Mouse (Mus musculus): ENCODE measurements around the gene Zbtb20. TPM values are rescaled to one million over a fixed set of nuclear protein-coding genes. Genes with fewer than 3 reads are reported as not detected.

The Zbtb20 gene
- polyA plus RNA-seq, 1 experiment from 2014 or later = 20.2 TPM

DNA sequence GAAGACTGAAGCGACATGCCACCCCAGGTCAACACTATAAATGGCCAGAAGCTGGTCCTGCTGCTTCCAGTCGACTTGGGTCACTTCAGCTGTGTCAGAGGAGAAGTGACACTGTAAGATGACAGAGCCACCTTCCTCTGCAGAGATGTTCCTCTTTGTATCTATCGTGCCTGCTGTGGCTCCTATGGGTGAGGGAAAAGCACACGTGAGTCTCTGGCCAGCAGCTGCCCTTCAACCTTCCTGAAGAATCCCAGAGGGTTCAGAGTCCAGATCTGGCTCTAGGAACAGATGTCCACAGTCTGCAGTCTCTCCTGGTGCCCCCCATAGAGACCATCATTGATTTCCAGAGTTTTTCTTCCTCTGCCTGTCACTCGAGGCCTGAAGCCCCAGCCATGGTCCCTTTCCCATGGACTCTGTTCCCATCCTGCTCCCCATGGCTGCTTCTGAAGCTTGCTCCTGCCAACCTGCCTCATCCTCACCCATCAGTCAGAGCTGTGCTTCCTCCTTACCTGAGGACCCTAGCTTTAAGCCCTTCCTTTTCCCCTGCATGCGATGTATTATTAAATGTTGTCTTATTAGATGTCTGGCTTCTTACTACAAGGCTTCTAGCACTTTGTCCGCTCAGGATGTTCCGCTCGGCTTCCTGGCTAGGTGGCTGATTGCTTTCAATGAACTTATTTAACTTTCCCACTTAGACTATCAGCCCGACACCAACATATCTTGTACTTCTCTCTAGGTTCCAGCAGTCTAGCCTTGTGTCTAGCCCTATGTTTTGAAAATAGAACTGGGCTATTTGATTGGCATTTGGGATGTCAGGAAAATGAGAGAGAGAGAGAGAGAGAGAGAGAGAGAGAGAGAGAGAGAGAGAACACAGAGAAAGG lies 786.7 kb downstream of the Zbtb20 start:
- no peak overlapping the region for H3K27ac ChIP-seq
- no peak for ATAC-seq (ENCODE audit: insufficient number of reproducible peaks, insufficient read depth, low FRiP score, low TSS enrichment, low read depth)
- no peaks in the 10 kb centered on the region for H3K36me3 ChIP-seq
- H3K27me3 ChIP-seq = no peaks in the 10 kb centered on the region
- no peaks in the 10 kb centered on the region for H3K9me3 ChIP-seq
- H3K4me1 ChIP-seq = peaks cover 2% of the 10 kb centered on the region; the same call in 1 of the 2 replicates
- H3K4me3 ChIP-seq = no peak overlapping the region
- WGBS = 88% methylated on average over 10 of the region's 10 CpGs
- no peak overlapping the region for H3K4me2 ChIP-seq
- no peak overlapping the region for H3K9ac ChIP-seq

- no peaks in the 10 kb centered on the region for H3K36me3 ChIP-seq
- no peaks in the 10 kb centered on the region for H3K27me3 ChIP-seq
- H3K27ac ChIP-seq = no peak within 1 kb of the TSS
- ATAC-seq (ENCODE audit: insufficient number of reproducible peaks, insufficient read depth, low FRiP score, low TSS enrichment, low read depth) = no peak
- WGBS = 70% methylated on average over 7 of the region's 7 CpGs
- peaks cover 4% of the 10 kb centered on the region; the same call in 1 of the 2 replicates for H3K4me1 ChIP-seq
- no peak within 1 kb of the TSS for H3K9ac ChIP-seq
- H3K4me2 ChIP-seq = no peak within 1 kb of the TSS
- no peaks in the 10 kb centered on the region for H3K9me3 ChIP-seq
- no peak within 1 kb of the TSS for H3K4me3 ChIP-seq
These were observed 788.4 kb downstream of the Zbtb20 start, which contains the start of gene Tigit for GRCm38 (mm10) chr16:43663978-43664579. Tigit (minus strand) TSS chr16:43664146.

DNA sequence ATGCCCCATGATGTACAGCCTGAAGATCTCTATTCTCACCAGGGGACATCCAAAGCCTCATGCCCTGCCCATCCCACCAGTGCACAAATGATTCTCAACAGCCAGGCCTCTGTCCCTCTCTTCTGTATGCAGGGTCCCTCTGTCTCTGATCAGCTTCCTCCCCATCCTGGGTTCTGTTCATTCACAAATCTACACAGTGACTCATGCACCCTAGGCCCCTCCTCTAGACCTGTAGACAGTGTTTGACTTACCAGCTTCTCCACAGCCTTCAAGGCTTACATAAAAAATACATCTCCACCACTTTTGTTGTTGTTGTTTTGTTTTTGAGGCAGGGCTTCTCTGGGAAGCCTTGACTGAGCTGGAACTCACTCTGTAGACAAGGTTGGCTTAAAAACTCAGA lies 789.2 kb downstream of the Zbtb20 start:
- Histone ChIP-seq H3K9me3 (no peaks in the 10 kb centered on the region), H3K4me1 (peaks cover 4% of the 10 kb centered on the region; the same call in 1 of the 2 replicates), H3K27ac (no peak overlapping the region), H3K4me2 (no peak overlapping the region), H3K4me3 (no peak overlapping the region), H3K36me3 (no peaks in the 10 kb centered on the region), H3K9ac (no peak overlapping the region), H3K27me3 (no peaks in the 10 kb centered on the region)
- ATAC-seq (ENCODE audit: insufficient number of reproducible peaks, insufficient read depth, low FRiP score, low TSS enrichment, low read depth) = no peak

DNA sequence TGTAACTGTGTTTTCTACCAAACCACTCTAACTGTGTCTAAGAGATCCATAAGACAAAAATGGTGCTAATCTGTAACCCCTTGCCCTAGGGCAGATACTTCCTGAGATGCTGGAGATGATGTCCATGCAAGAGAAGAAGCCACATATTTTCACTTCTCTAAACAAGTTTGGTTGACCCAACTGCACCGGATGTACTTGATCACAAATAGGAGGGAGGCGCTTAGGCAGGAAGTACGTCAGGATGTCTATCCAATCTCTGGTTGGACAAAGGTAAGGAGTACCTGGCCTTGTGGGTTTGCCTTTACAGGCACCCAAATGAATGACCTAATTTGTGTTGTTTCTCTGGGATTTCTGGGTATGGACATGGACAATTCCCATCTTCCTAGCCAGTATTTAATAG lies 792.6 kb downstream of the Zbtb20 start:
- Histone ChIP-seq H3K36me3 (no peaks in the 10 kb centered on the region), H3K27me3 (no peaks in the 10 kb centered on the region), H3K4me2 (no peak overlapping the region), H3K27ac (no peak overlapping the region), H3K4me1 (peaks cover 4% of the 10 kb centered on the region; the same call in 1 of the 2 replicates), H3K9me3 (no peaks in the 10 kb centered on the region), H3K4me3 (no peak overlapping the region), H3K9ac (no peak overlapping the region)
- 87% methylated on average over 3 of the region's 3 CpGs for WGBS
- no peak for ATAC-seq (ENCODE audit: insufficient number of reproducible peaks, insufficient read depth, low FRiP score, low TSS enrichment, low read depth)

- Histone ChIP-seq H3K9me3 (no peaks in the 10 kb centered on the region), H3K4me2 (no peak overlapping the region), H3K27ac (no peak overlapping the region), H3K27me3 (no peaks in the 10 kb centered on the region), H3K9ac (no peak overlapping the region), H3K36me3 (no peaks in the 10 kb centered on the region), H3K4me3 (no peak overlapping the region), H3K4me1 (peaks cover 4% of the 10 kb centered on the region; the same call in 1 of the 2 replicates)
- ATAC-seq (ENCODE audit: insufficient number of reproducible peaks, insufficient read depth, low FRiP score, low TSS enrichment, low read depth) = no peak
- 85% methylated on average over 1 of the region's 1 CpGs for WGBS
These were observed 796.3 kb downstream of the Zbtb20 start for GRCm38 (mm10) chr16:43671972-43672371.

GRCm38 (mm10) chr16:43672697-43673096 lies 797.0 kb downstream of the Zbtb20 start:
- Histone ChIP-seq H3K4me1 (no peaks in the 10 kb centered on the region), H3K4me2 (no peak overlapping the region), H3K9ac (no peak overlapping the region), H3K27me3 (no peaks in the 10 kb centered on the region), H3K36me3 (no peaks in the 10 kb centered on the region), H3K4me3 (no peak overlapping the region), H3K9me3 (no peaks in the 10 kb centered on the region), H3K27ac (no peak overlapping the region)
- no peak for ATAC-seq (ENCODE audit: insufficient number of reproducible peaks, insufficient read depth, low FRiP score, low TSS enrichment, low read depth)

- no peak for ATAC-seq (ENCODE audit: insufficient number of reproducible peaks, insufficient read depth, low FRiP score, low TSS enrichment, low read depth)
- H3K36me3 ChIP-seq = no peaks in the 10 kb centered on the region
- WGBS = 39% methylated on average over 3 of the region's 3 CpGs
These were observed 798.7 kb downstream of the Zbtb20 start for GRCm38 (mm10) chr16:43674400-43674799.

GRCm38 (mm10) chr16:43687968-43688367 lies 812.3 kb downstream of the Zbtb20 start:
- Histone ChIP-seq H3K9ac (no peak overlapping the region), H3K9me3 (no peaks in the 10 kb centered on the region), H3K4me3 (no peak overlapping the region), H3K27ac (no peak overlapping the region), H3K4me1 (no peaks in the 10 kb centered on the region), H3K36me3 (no peaks in the 10 kb centered on the region), H3K27me3 (no peaks in the 10 kb centered on the region), H3K4me2 (no peak overlapping the region)
- WGBS = 80% methylated on average over 2 of the region's 2 CpGs
- no peak for ATAC-seq (ENCODE audit: insufficient number of reproducible peaks, insufficient read depth, low FRiP score, low TSS enrichment, low read depth)

More at GRCm38 (mm10) chr16:43674400-43674799, 798.7 kb downstream of the Zbtb20 start:
- no peaks in the 10 kb centered on the region for H3K27me3 ChIP-seq
- H3K4me3 ChIP-seq = no peak overlapping the region
- no peak overlapping the region for H3K9ac ChIP-seq
- no peak overlapping the region for H3K27ac ChIP-seq
- no peaks in the 10 kb centered on the region for H3K4me1 ChIP-seq
- no peaks in the 10 kb centered on the region for H3K9me3 ChIP-seq
- H3K4me2 ChIP-seq = no peak overlapping the region

DNA sequence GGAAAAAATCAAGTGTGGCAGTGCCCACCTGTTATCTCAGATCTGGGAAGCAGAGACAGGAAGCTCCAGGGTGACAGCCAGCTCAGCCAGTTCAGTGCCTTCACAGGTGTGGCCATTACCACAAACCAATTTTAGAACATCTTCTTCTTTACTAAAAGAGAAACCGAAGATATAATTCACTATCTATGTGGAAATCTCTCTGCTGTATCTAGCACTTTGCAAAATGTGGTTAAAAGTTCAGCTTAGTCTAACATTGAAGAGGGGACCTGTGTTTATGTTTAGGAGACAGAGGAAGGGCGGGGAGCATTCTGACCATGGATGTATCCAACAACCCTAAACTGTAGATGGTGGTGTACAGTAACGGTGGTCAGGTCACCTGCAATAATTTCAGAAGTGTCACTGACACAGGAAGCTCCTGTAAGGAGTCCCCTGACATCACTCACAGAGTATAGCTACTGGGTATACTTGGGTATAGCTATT lies 814.6 kb downstream of the Zbtb20 start:
- no peaks in the 10 kb centered on the region for H3K4me1 ChIP-seq
- no peak overlapping the region for H3K27ac ChIP-seq
- no peaks in the 10 kb centered on the region for H3K9me3 ChIP-seq
- no peak overlapping the region for H3K4me2 ChIP-seq
- WGBS = 86% methylated on average over 3 of the region's 3 CpGs
- no peak overlapping the region for H3K9ac ChIP-seq
- H3K36me3 ChIP-seq = no peaks in the 10 kb centered on the region
- no peak for ATAC-seq (ENCODE audit: insufficient number of reproducible peaks, insufficient read depth, low FRiP score, low TSS enrichment, low read depth)
- no peaks in the 10 kb centered on the region for H3K27me3 ChIP-seq
- no peak overlapping the region for H3K4me3 ChIP-seq

DNA sequence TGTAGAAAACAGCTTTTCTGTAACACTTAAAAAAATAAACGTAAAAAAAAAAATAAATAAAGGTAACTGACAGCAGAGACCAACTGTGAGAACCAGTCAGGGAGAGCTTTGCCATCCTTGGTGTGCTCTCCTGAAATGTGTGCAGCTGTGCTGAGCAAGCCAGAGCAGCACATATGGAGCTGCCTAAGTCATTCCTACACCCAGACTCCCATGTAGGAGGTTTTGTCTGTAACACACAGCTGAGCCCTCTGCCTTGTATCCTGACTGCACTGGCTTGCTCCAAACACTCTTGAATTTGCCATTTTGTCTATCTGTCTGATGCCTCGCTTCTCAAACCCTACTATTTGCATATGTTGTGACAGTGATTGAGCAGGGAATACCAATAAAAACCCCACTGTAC lies 815.2 kb downstream of the Zbtb20 start:
- Histone ChIP-seq H3K4me3 (no peak overlapping the region), H3K9ac (no peak overlapping the region), H3K36me3 (no peaks in the 10 kb centered on the region), H3K9me3 (no peaks in the 10 kb centered on the region), H3K4me1 (no peaks in the 10 kb centered on the region), H3K27ac (no peak overlapping the region), H3K27me3 (no peaks in the 10 kb centered on the region), H3K4me2 (no peak overlapping the region)
- ATAC-seq (ENCODE audit: insufficient number of reproducible peaks, insufficient read depth, low FRiP score, low TSS enrichment, low read depth) = no peak
- 76% methylated on average over 2 of the region's 2 CpGs for WGBS

- Histone ChIP-seq H3K4me2 (no peak overlapping the region), H3K4me1 (no peaks in the 10 kb centered on the region), H3K9ac (no peak overlapping the region), H3K27ac (no peak overlapping the region), H3K27me3 (no peaks in the 10 kb centered on the region), H3K36me3 (no peaks in the 10 kb centered on the region), H3K9me3 (no peaks in the 10 kb centered on the region), H3K4me3 (no peak overlapping the region)
- ATAC-seq (ENCODE audit: insufficient number of reproducible peaks, insufficient read depth, low FRiP score, low TSS enrichment, low read depth) = no peak
- WGBS = 88% methylated on average over 5 of the region's 5 CpGs
These were observed 816.1 kb downstream of the Zbtb20 start for GRCm38 (mm10) chr16:43691741-43692140.

Measured in embryonic facial prominence, embryonic 13.5 days (tissue).